Mouse (Mus musculus): ENCODE measurements around the gene Cep104. TPM values are rescaled to one million over a fixed set of nuclear protein-coding genes. Genes with fewer than 3 reads are reported as not detected.

Cep104 gene
- polyA plus RNA-seq, 1 experiment = 19.8 TPM

- H3K4me3 ChIP-seq (ENCODE audit: insufficient read depth, poor library complexity, severe bottlenecking) = peak overlapping the region; percentile 95
- no peaks in the 10 kb centered on the region for H3K27me3 ChIP-seq (ENCODE audit: control insufficient read depth, insufficient read depth, insufficient read length)
- H3K79me3 ChIP-seq (ENCODE audit: low read depth) = peaks cover 35% of the 10 kb centered on the region
- H3K79me2 ChIP-seq (ENCODE audit: control insufficient read depth, insufficient read depth) = peaks cover 49% of the 10 kb centered on the region
- TF ChIP-seq CEBPB (IDR thresholded peaks at IDR 0.05; ENCODE audit: low read depth) = no peak
- no peak for TF ChIP-seq MAX (IDR thresholded peaks at IDR 0.05)
- no peak for TF ChIP-seq FOSL1 (IDR thresholded peaks at IDR 0.05; ENCODE audit: insufficient read depth, low read length, poor library complexity, severe bottlenecking)
- peaks cover 26% of the 10 kb centered on the region for H3K36me3 ChIP-seq (ENCODE audit: control insufficient read depth, insufficient read depth)
- H3ac ChIP-seq (ENCODE audit: control insufficient read depth, insufficient read length, low read depth) = peak overlapping the region; percentile 97
Measured at GRCm38 (mm10) chr4:154012132-154012882, 37.3 kb downstream of the Cep104 start.

- Histone ChIP-seq H3K36me3 (ENCODE audit: control insufficient read depth, insufficient read depth) (peaks cover 48% of the 10 kb centered on the region), H3K79me2 (ENCODE audit: control insufficient read depth, insufficient read depth) (peaks cover 49% of the 10 kb centered on the region), H3ac (ENCODE audit: control insufficient read depth, insufficient read length, low read depth) (no peak overlapping the region), H3K27me3 (ENCODE audit: control insufficient read depth, insufficient read depth, insufficient read length) (no peaks in the 10 kb centered on the region), H3K79me3 (ENCODE audit: low read depth) (peaks cover 35% of the 10 kb centered on the region), H3K4me3 (ENCODE audit: insufficient read depth, poor library complexity, severe bottlenecking) (no peak overlapping the region)
- TF ChIP-seq USF1 (IDR thresholded peaks at IDR 0.05; ENCODE audit: low read depth) (no peak), MYOG (IDR thresholded peaks at IDR 0.05; ENCODE audit: control insufficient read depth, extremely low read depth, insufficient read length) (no peak), MAX (IDR thresholded peaks at IDR 0.05) (no peak), FOSL1 (IDR thresholded peaks at IDR 0.05; ENCODE audit: insufficient read depth, low read length, poor library complexity, severe bottlenecking) (no peak), CEBPB (IDR thresholded peaks at IDR 0.05; ENCODE audit: low read depth) (no peak), MYOD1 (IDR thresholded peaks at IDR 0.05; ENCODE audit: control insufficient read depth, insufficient read length, low read depth) (no peak), CTCF (IDR thresholded peaks at IDR 0.05; ENCODE audit: control insufficient read depth, insufficient read depth, insufficient read length) (no peak)
Measured at GRCm38 (mm10) chr4:154015476-154015875, 40.5 kb downstream of the Cep104 start.

DNA sequence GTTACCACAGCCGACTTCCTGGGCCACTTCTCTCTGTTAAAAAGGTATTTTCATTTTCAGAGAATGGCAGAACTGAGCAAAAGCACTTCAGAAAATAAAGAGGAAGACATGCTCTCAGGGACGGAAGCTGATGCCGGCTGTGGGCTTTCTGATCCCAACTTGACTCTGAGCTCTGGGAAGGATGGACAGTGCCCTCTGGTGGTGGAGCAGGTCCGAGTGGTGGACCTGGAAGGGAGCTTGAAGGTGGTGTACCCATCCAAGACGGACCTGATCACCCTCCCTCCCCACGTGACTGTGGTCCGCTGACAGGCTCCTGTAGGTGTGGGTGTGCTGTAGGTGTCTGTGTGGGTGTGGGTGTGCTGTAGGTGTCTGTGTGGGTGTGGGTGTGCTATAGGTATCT is 44.6 kb downstream of the Cep104 start:
- Histone ChIP-seq H3K4me3 (ENCODE audit: insufficient read depth, poor library complexity, severe bottlenecking) (no peak overlapping the region), H3K36me3 (ENCODE audit: control insufficient read depth, insufficient read depth) (peaks cover 54% of the 10 kb centered on the region), H3ac (ENCODE audit: control insufficient read depth, insufficient read length, low read depth) (no peak overlapping the region), H3K79me2 (ENCODE audit: control insufficient read depth, insufficient read depth) (peaks cover 19% of the 10 kb centered on the region), H3K27me3 (ENCODE audit: control insufficient read depth, insufficient read depth, insufficient read length) (no peaks in the 10 kb centered on the region), H3K79me3 (ENCODE audit: low read depth) (peaks cover 10% of the 10 kb centered on the region)
- TF ChIP-seq CTCF (IDR thresholded peaks at IDR 0.05; ENCODE audit: control insufficient read depth, insufficient read depth, insufficient read length) = peak; percentile 46
- no peak for TF ChIP-seq MYOD1 (IDR thresholded peaks at IDR 0.05; ENCODE audit: control insufficient read depth, insufficient read length, low read depth)

DNA sequence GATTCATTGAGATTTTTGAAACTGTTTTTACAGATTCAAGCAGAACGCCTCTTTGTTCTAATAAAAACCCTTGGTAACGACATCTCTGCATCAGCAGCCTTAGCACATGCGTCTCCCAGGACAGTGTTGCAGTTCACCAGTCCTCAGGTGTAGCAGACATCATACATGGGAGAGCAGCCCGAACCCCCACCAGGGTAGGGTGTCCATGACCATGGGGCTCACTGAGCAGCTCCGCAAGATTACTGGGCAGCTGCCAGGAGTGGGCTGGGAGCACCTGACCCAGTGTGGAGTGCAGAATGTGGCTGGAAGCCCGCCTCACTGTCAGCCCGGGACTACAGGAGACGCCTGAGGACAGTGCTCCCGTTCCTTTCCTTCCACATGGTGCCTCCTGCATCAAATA is 46.4 kb downstream of the Cep104 start:
- peaks cover 43% of the 10 kb centered on the region for H3K36me3 ChIP-seq (ENCODE audit: control insufficient read depth, insufficient read depth)
- no peak overlapping the region for H3K4me3 ChIP-seq (ENCODE audit: insufficient read depth, poor library complexity, severe bottlenecking)
- no peaks in the 10 kb centered on the region for H3K27me3 ChIP-seq (ENCODE audit: control insufficient read depth, insufficient read depth, insufficient read length)
- TF ChIP-seq MAX (IDR thresholded peaks at IDR 0.05) (no peak), FOSL1 (IDR thresholded peaks at IDR 0.05; ENCODE audit: insufficient read depth, low read length, poor library complexity, severe bottlenecking) (no peak), MYOD1 (IDR thresholded peaks at IDR 0.05; ENCODE audit: control insufficient read depth, insufficient read length, low read depth) (no peak), MYOG (IDR thresholded peaks at IDR 0.05; ENCODE audit: control insufficient read depth, extremely low read depth, insufficient read length) (no peak), CEBPB (IDR thresholded peaks at IDR 0.05; ENCODE audit: low read depth) (no peak), CTCF (IDR thresholded peaks at IDR 0.05; ENCODE audit: control insufficient read depth, insufficient read depth, insufficient read length) (no peak), USF1 (IDR thresholded peaks at IDR 0.05; ENCODE audit: low read depth) (no peak)
- no peaks in the 10 kb centered on the region for H3K79me3 ChIP-seq (ENCODE audit: low read depth)
- no peak overlapping the region for H3ac ChIP-seq (ENCODE audit: control insufficient read depth, insufficient read length, low read depth)
- H3K79me2 ChIP-seq (ENCODE audit: control insufficient read depth, insufficient read depth) = peaks cover under 1% of the 10 kb centered on the region

DNA sequence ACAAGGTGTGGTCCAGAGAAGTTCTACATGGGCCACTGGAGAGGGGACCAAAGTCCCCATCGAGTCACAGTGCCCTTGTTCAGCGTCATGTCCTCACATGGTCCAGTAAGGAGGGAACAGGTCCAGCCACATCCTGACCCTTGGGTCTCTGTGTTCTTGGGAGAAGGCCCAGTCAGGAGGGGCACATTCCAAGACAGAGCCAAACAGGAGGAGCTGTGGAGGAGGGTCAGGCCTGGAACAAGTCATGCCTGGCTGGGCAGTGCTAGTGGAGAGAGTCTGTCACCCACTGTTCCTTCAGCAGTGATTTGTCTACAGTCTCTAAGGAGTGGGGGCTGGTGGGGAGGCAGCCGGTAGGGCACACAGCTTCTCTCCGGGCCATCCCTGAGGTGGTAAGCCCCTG is 47.4 kb downstream of the Cep104 start:
- no peaks in the 10 kb centered on the region for H3K79me3 ChIP-seq (ENCODE audit: low read depth)
- H3K27me3 ChIP-seq (ENCODE audit: control insufficient read depth, insufficient read depth, insufficient read length) = peaks cover 5% of the 10 kb centered on the region
- H3K79me2 ChIP-seq (ENCODE audit: control insufficient read depth, insufficient read depth) = no peaks in the 10 kb centered on the region
- H3K36me3 ChIP-seq (ENCODE audit: control insufficient read depth, insufficient read depth) = peaks cover 33% of the 10 kb centered on the region
- no peak for TF ChIP-seq CEBPB (IDR thresholded peaks at IDR 0.05; ENCODE audit: low read depth)
- TF ChIP-seq MAX (IDR thresholded peaks at IDR 0.05) = no peak
- TF ChIP-seq MYOD1 (IDR thresholded peaks at IDR 0.05; ENCODE audit: control insufficient read depth, insufficient read length, low read depth) = no peak
- TF ChIP-seq MYOG (IDR thresholded peaks at IDR 0.05; ENCODE audit: control insufficient read depth, extremely low read depth, insufficient read length) = no peak
- TF ChIP-seq CTCF (IDR thresholded peaks at IDR 0.05; ENCODE audit: control insufficient read depth, insufficient read depth, insufficient read length) = no peak
- no peak for TF ChIP-seq FOSL1 (IDR thresholded peaks at IDR 0.05; ENCODE audit: insufficient read depth, low read length, poor library complexity, severe bottlenecking)
- TF ChIP-seq USF1 (IDR thresholded peaks at IDR 0.05; ENCODE audit: low read depth) = no peak
- H3K4me3 ChIP-seq (ENCODE audit: insufficient read depth, poor library complexity, severe bottlenecking) = no peak overlapping the region
- H3ac ChIP-seq (ENCODE audit: control insufficient read depth, insufficient read length, low read depth) = no peak overlapping the region

DNA sequence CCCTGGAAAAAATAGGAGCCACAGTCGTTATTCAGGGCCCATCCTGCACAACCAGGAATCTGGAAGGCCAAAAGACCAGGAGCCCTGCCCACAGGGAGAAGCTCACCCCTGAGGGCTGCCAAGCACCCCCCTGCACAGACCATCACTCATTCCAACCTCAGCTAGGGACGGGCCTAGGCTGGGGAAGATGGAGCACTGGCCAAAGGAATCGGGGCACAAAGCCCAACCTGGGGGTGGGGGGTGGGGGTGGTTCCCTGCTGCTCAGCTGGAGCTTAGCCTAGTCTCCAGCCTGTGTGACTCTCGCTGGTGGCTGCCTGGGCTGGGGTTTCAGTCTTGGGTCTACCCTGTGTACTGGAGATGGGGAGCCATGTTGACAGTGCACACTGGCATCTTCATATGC is 47.9 kb downstream of the Cep104 start:
- Histone ChIP-seq H3K27me3 (ENCODE audit: control insufficient read depth, insufficient read depth, insufficient read length) (peaks cover 5% of the 10 kb centered on the region), H3K36me3 (ENCODE audit: control insufficient read depth, insufficient read depth) (peaks cover 31% of the 10 kb centered on the region), H3K4me3 (ENCODE audit: insufficient read depth, poor library complexity, severe bottlenecking) (no peak overlapping the region), H3K79me3 (ENCODE audit: low read depth) (no peaks in the 10 kb centered on the region), H3ac (ENCODE audit: control insufficient read depth, insufficient read length, low read depth) (no peak overlapping the region), H3K79me2 (ENCODE audit: control insufficient read depth, insufficient read depth) (no peaks in the 10 kb centered on the region)
- TF ChIP-seq MYOD1 (IDR thresholded peaks at IDR 0.05; ENCODE audit: control insufficient read depth, insufficient read length, low read depth) = no peak
- no peak for TF ChIP-seq CEBPB (IDR thresholded peaks at IDR 0.05; ENCODE audit: low read depth)
- TF ChIP-seq MYOG (IDR thresholded peaks at IDR 0.05; ENCODE audit: control insufficient read depth, extremely low read depth, insufficient read length) = no peak
- no peak for TF ChIP-seq FOSL1 (IDR thresholded peaks at IDR 0.05; ENCODE audit: insufficient read depth, low read length, poor library complexity, severe bottlenecking)
- no peak for TF ChIP-seq MAX (IDR thresholded peaks at IDR 0.05)
- TF ChIP-seq CTCF (IDR thresholded peaks at IDR 0.05; ENCODE audit: control insufficient read depth, insufficient read depth, insufficient read length) = no peak
- no peak for TF ChIP-seq USF1 (IDR thresholded peaks at IDR 0.05; ENCODE audit: low read depth)
